Mouse (Mus musculus) liver, embryonic 11.5 days (tissue): Measurements from ENCODE around the gene Dynlrb1. TPM values are rescaled to one million over a fixed set of nuclear protein-coding genes. Genes with fewer than 3 reads are reported as not detected.
A peak's percentile ranks its signal among the peaks of the same experiment; 100 is the strongest.

Experiments
- ATAC-seq: fragments of 200-750 bp; cut with Nextera tagmentation; replicated peaks from 2 replicates; pipeline ENCODE4 v1.8.0; 2017; ENCODE audit warnings: moderate number of reproducible peaks, mild to moderate bottlenecking, moderate TSS enrichment, moderate library complexity; ENCODE audit not compliant: low FRiP score
- DNase-seq: peaks from one replicate; pipeline ENCODE4 v3.0.0-alpha.2; 2017; ENCODE audit warnings: low spot score
- H3K27ac ChIP-seq: fragments of 300-500 bp; sonication (generic); 2 replicates; pipeline ENCODE4 v1.5.1; 2014; ENCODE audit warnings: mild to moderate bottlenecking, low read depth, low read length, control low read depth
- H3K27me3 ChIP-seq: fragments of 300-500 bp; sonication (generic); replicated peaks from 2 replicates; pipeline ENCODE4 v1.6.1; 2014; ENCODE audit warnings: low read length, mixed read lengths; ENCODE audit not compliant: control insufficient read depth, insufficient read depth
- H3K36me3 ChIP-seq: fragments of 300-500 bp; sonication (generic); 2 replicates; pipeline ENCODE4 v1.6.1; 2014; ENCODE audit warnings: mild to moderate bottlenecking, low read length, moderate library complexity, mixed read lengths; ENCODE audit not compliant: control insufficient read depth, insufficient read depth
- H3K4me1 ChIP-seq: fragments of 300-500 bp; sonication (generic); replicated peaks from 2 replicates; pipeline ENCODE4 v1.6.1; 2014; ENCODE audit warnings: low read length, mixed read lengths; ENCODE audit not compliant: control insufficient read depth, insufficient read depth
- H3K4me2 ChIP-seq: fragments of 300-500 bp; sonication (generic); 2 replicates; pipeline ENCODE4 v1.6.1; 2014; ENCODE audit warnings: mild to moderate bottlenecking, control low read depth, moderate library complexity
- H3K4me3 ChIP-seq: fragments of 300-500 bp; sonication (generic); 2 replicates; pipeline ENCODE4 v1.5.1; 2014; ENCODE audit warnings: low read depth, low read length, control low read depth
- H3K9ac ChIP-seq: fragments of 300-500 bp; sonication (generic); 2 replicates; pipeline ENCODE4 v1.6.1; 2014; ENCODE audit warnings: low read depth, low read length, control low read depth
- H3K9me3 ChIP-seq: fragments of 300-500 bp; sonication (generic); 2 replicates; pipeline ENCODE4 v1.6.1; 2016; ENCODE audit warnings: low read length, inconsistent platforms, mixed read lengths; ENCODE audit not compliant: control insufficient read depth
- WGBS: fragments of 180-500 bp; shearing (Covaris S2); extraction: QIAGEN DNeasy Blood & Tissue Kit; methylation state at CpG from one replicate; pipeline ENCODE4 v1.1.7; 2014; 5-methylcytosine and 5-hydroxymethylcytosine counted together
- polyA plus RNA-seq: library from polyadenylated mRNA; unstranded; fragments of >200 nt; fragmentation: Nextera tagmentation; extraction: Ambion mirVana; gene quantifications from 2 replicates; pipeline ENCODE4 v1.2.1, GENCODE M21; 2014

Dynlrb1 gene
- polyA plus RNA-seq, 1 experiment from 2014 or later = 289 TPM

DNA sequence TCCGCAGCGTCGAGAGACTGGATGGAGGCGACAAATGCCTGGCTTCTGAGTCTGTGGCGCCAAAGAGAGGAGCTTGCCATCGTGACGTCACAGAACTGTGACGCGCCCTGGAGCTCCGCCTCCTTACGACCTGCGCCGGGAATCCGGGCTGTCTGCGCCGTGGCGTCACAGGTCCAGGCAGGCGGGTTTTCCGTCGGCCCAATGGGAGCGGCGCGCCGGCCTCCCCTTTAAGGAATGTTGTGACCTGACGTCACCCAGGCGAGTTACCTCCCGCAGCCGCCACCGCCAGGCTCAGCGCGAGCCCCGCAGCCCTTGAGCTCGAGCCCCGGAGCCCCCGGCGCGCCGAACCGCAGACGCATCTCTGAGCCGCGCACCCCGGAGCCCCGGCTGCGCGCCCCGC is 39.9 kb downstream of the Dynlrb1 start, which contains the start of gene Map1lc3a:
TSS of gene Map1lc3a (plus strand) at position 103 of the 400 bp plus-strand sequence.
- Histone ChIP-seq H3K9ac (peak within 1 kb of the TSS; percentile 79), H3K27ac (peak within 1 kb of the TSS; percentile 45), H3K4me3 (peak within 1 kb of the TSS; percentile 96), H3K4me2 (peak within 1 kb of the TSS; percentile 89), H3K9me3 (no peaks in the 10 kb centered on the region), H3K36me3 (peaks cover 4% of the 10 kb centered on the region; the same call in 1 of the 2 replicates), H3K27me3 (no peaks in the 10 kb centered on the region), H3K4me1 (peaks cover 5% of the 10 kb centered on the region)
- 1% methylated on average over 47 of the region's 47 CpGs for whole genome bisulfite sequencing
- DNase-seq (peak; percentile 94), ATAC-seq (peak; percentile 87)

DNA sequence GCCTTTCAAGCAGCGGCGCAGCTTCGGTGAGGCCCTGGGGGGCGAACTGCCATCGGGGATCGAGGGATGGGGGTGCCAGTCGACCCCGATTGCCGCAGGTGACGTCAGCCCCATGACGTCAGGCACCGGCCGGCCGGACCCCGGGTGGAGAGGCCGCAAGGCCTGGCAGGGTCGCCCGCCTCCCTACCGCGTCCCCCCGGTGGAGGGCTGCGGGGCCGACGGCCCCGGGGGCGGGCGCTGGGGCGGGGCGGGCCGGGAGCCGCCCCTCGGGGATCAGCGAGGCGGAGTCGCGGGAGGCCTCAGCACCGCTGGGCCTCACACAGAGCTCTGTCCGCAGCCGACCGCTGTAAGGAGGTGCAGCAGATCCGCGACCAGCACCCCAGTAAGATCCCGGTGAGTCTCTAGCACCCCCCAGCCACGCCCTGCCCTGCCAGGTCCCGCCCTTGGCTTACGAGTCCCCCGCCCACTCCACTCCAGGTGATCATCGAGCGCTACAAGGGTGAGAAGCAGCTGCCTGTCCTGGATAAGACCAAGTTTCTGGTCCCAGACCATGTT is 40.4 kb downstream of the Dynlrb1 start:
- no peaks in the 10 kb centered on the region for H3K27me3 ChIP-seq
- H3K4me2 ChIP-seq = peak overlapping the region; percentile 89
- peak overlapping the region; percentile 45 for H3K27ac ChIP-seq
- peak overlapping the region; percentile 79 for H3K9ac ChIP-seq
- peak overlapping the region; percentile 96 for H3K4me3 ChIP-seq
- peaks cover 4% of the 10 kb centered on the region; the same call in 1 of the 2 replicates for H3K36me3 ChIP-seq
- H3K9me3 ChIP-seq = no peaks in the 10 kb centered on the region
- WGBS = 3% methylated on average over 48 of the region's 49 CpGs
- DNase-seq (peak; percentile 76), ATAC-seq (peak; percentile 90)
- H3K4me1 ChIP-seq = peaks cover 5% of the 10 kb centered on the region

DNA sequence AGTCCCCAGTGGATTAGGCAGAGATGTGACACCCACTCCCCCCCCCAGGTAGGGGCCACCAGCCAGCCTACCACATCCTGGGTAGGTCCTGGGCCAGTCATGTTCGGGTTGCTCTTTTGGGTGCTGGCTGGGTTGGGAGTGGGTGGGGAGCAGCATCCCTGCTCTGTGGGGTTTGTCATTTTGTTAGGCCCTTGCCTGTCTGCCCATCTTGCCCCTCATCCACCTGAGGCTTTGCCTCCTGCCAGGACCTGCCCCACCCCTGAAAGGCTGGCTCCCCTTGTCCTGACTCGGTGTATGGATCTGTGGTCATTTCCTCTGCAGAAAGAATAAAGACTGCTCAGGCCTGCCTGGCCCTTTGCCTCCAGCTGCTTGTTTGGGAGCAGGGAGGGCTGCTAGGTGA is 41.4 kb downstream of the Dynlrb1 start:
- Histone ChIP-seq H3K9me3 (no peaks in the 10 kb centered on the region), H3K4me1 (peaks cover 5% of the 10 kb centered on the region), H3K9ac (no peak overlapping the region), H3K4me3 (no peak overlapping the region), H3K36me3 (peaks cover 4% of the 10 kb centered on the region; the same call in 1 of the 2 replicates), H3K4me2 (no peak overlapping the region), H3K27ac (no peak overlapping the region), H3K27me3 (no peaks in the 10 kb centered on the region)
- ATAC-seq = no peak
- no peak for DNase-seq
- WGBS = 85% methylated on average over 2 of the region's 2 CpGs

DNA sequence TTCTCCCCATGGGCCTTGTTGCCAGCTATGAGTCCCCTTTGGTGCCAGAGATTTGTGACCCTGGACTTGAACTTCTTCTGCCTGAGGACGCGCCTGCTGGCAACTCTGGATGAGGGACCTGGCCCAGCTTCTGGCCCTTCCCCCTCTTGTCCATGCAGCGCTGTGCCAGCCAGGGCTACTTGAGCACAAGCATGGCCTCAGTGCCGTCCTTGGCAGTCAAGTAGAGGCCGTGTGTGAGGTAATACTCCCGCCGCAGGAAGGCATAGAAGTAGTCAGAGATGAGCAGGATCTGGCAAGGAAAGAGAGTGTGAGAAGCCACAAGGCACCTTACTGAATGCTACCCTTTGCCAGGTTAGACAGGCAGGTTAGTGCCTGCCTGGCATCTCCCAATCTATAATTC is 42.0 kb downstream of the Dynlrb1 start:
- H3K4me1 ChIP-seq = peaks cover 5% of the 10 kb centered on the region
- no peak overlapping the region for H3K4me2 ChIP-seq
- H3K27ac ChIP-seq = no peak overlapping the region
- no peak overlapping the region for H3K4me3 ChIP-seq
- WGBS = 96% methylated on average over 7 of the region's 7 CpGs
- H3K9ac ChIP-seq = no peak overlapping the region
- H3K9me3 ChIP-seq = no peaks in the 10 kb centered on the region
- peaks cover 4% of the 10 kb centered on the region; the same call in 1 of the 2 replicates for H3K36me3 ChIP-seq
- DNase-seq = no peak
- ATAC-seq = no peak
- no peaks in the 10 kb centered on the region for H3K27me3 ChIP-seq

DNA sequence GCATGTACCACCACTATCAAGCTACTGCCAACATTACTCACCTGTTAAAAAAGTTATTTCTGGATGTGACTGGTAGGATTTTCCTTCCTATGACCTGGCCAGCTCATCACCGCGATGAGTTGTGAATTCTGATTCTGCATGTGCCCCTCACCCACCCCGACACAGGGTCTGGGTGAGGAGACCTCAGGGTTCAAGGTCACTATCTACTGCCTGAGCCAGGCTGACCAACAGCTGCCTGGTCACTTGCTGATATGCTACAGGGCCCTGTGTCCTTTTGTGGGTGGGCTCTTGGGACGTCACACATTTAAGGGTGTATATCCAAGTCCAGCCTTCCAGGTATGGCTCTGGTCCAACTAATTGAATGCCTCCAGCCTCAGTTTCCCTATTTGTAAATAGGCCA is 42.8 kb downstream of the Dynlrb1 start:
- DNase-seq (no peak), ATAC-seq (no peak)
- Histone ChIP-seq H3K27me3 (no peaks in the 10 kb centered on the region), H3K36me3 (peaks cover 7% of the 10 kb centered on the region; the same call in 1 of the 2 replicates), H3K4me1 (peaks cover 5% of the 10 kb centered on the region), H3K4me3 (no peak overlapping the region), H3K4me2 (no peak overlapping the region), H3K9me3 (no peaks in the 10 kb centered on the region), H3K27ac (no peak overlapping the region), H3K9ac (no peak overlapping the region)
- WGBS = 94% methylated on average over 4 of the region's 4 CpGs

DNA sequence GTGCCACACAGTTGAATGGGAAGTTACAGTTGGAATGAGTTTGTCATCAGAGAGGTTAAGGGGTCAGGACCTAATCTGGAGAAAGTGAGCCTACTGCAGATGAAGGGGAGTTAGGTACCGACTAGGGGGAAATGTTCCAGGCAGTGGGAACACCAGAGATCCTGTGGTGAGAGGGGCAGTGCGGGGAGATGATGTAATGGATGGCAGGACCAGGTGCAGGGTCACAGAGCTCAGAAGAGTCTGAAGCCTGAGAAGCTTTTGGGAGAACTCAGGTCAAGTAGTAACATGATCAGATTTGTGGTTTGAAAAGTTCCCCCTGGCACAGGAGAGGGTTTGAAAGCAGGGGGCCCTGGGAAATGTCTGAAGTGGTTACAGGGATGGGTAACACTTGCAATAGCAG is 43.8 kb downstream of the Dynlrb1 start:
- Histone ChIP-seq H3K4me3 (no peak overlapping the region), H3K9me3 (no peaks in the 10 kb centered on the region), H3K4me1 (peaks cover 5% of the 10 kb centered on the region), H3K4me2 (no peak overlapping the region), H3K36me3 (peaks cover 10% of the 10 kb centered on the region; the same call in 1 of the 2 replicates), H3K27ac (no peak overlapping the region), H3K9ac (no peak overlapping the region), H3K27me3 (no peaks in the 10 kb centered on the region)
- DNase-seq (no peak), ATAC-seq (no peak)
- 83% methylated on average over 2 of the region's 2 CpGs for WGBS

DNA sequence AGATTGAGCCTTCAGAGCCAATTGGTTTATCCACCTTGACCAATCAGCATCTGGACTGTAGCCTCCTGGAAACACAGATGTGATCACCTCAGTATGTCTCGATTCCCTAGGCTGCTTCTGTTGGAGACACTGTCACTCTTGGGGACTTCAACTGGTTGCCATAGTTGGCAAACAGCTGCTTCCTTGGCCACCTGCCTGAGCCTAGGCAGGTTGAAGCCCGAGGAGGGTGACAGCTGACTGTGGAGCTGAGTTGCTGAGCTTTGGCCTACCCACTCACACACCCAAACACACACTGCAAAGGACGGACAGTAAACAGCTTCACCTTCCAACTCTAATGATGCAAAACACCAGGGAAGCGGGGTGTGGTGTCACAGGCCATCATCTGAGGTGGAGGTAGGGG is 47.5 kb downstream of the Dynlrb1 start:
- no peak for DNase-seq
- no peaks in the 10 kb centered on the region for H3K27me3 ChIP-seq
- no peak overlapping the region for H3K27ac ChIP-seq
- WGBS = 88% methylated on average over 4 of the region's 4 CpGs
- no peak overlapping the region for H3K4me3 ChIP-seq
- no peak overlapping the region for H3K4me2 ChIP-seq
- H3K4me1 ChIP-seq = no peaks in the 10 kb centered on the region
- no peaks in the 10 kb centered on the region for H3K9me3 ChIP-seq
- ATAC-seq = no peak
- 0 out of 2 replicates have a peak, but pooled peaks cover 6% of the 10 kb centered on the region for H3K36me3 ChIP-seq
- H3K9ac ChIP-seq = no peak overlapping the region

DNA sequence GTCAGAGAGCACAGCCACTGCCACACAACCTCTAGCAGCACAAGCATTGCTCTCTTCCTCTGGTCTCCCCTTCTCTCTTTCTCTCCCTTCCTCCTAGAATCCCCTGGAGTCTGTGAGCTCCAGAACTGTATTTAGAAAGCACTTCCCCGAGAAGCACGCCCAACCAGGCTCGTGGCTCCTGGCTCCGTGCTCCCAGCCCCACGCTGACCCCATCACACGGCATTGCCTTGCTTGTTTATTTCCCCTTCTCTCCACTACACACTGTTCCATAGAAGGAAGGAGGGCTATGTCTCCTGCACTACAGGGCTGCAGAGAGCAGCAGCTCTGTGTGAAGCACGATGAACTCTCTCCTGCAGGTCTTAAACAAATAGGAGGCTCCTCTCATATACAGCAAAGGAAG is 48.3 kb downstream of the Dynlrb1 start:
- Histone ChIP-seq H3K9ac (no peak overlapping the region), H3K4me1 (no peaks in the 10 kb centered on the region), H3K27ac (no peak overlapping the region), H3K36me3 (0 out of 2 replicates have a peak, but pooled peaks cover 6% of the 10 kb centered on the region), H3K9me3 (no peaks in the 10 kb centered on the region), H3K27me3 (no peaks in the 10 kb centered on the region), H3K4me2 (no peak overlapping the region), H3K4me3 (no peak overlapping the region)
- ATAC-seq = no peak
- DNase-seq = no peak
- 80% methylated on average over 7 of the region's 7 CpGs for WGBS

DNA sequence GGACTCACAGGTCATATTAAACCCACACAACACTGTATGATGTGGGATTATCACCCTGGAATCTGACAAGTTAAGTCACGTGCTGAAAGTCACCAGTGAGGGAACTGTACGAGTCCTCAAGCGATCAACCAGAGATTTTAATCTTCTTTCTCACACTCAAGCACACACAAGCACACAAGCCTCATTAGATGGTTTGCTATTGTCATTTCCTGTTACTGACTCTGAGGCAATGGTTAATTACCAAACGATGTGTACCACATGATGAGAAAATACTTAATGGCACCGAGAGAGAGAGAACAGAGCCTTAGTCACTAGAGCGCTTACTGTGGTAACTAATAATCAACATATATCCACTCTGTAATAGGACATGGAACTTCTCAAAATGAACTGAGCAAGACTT is 49.4 kb downstream of the Dynlrb1 start:
- Histone ChIP-seq H3K4me1 (no peaks in the 10 kb centered on the region), H3K27ac (no peak overlapping the region), H3K9ac (no peak overlapping the region), H3K4me2 (no peak overlapping the region), H3K36me3 (0 out of 2 replicates have a peak, but pooled peaks cover 6% of the 10 kb centered on the region), H3K27me3 (no peaks in the 10 kb centered on the region), H3K9me3 (no peaks in the 10 kb centered on the region), H3K4me3 (no peak overlapping the region)
- ATAC-seq (no peak), DNase-seq (no peak)
- WGBS = 84% methylated on average over 6 of the region's 6 CpGs
